Mouse (Mus musculus) liver, embryonic 15.5 days (tissue): ENCODE results near the gene Rcl1. TPM values are rescaled to one million over a fixed set of nuclear protein-coding genes. Genes with fewer than 3 reads are reported as not detected.

Source experiments
- ATAC-seq: fragments of 200-750 bp; cut with Nextera tagmentation; 2 replicates; pipeline ENCODE4 v1.8.0; 2017; ENCODE audit warnings: moderate number of reproducible peaks, mild to moderate bottlenecking, moderate library complexity; ENCODE audit not compliant: insufficient read depth
- H3K27ac ChIP-seq: fragments of 300-500 bp; sonication (generic); replicated peaks from 2 replicates; pipeline ENCODE4 v1.5.1; 2015; ENCODE audit warnings: mild to moderate bottlenecking, inconsistent platforms
- H3K27me3 ChIP-seq: fragments of 300-500 bp; sonication (generic); 2 replicates; pipeline ENCODE4 v1.6.1; 2015; ENCODE audit warnings: mild to moderate bottlenecking, inconsistent platforms
- H3K36me3 ChIP-seq: fragments of 300-500 bp; sonication (generic); replicated peaks from 2 replicates; pipeline ENCODE4 v1.6.1; 2015; ENCODE audit warnings: moderate library complexity, mild to moderate bottlenecking, inconsistent platforms
- H3K4me1 ChIP-seq: fragments of 300-500 bp; sonication (generic); replicated peaks from 2 replicates; pipeline ENCODE4 v1.6.1; 2015; ENCODE audit warnings: inconsistent platforms
- H3K4me2 ChIP-seq: fragments of 300-500 bp; sonication (generic); 2 replicates; pipeline ENCODE4 v1.6.1; 2015; ENCODE audit warnings: moderate library complexity, mild to moderate bottlenecking, inconsistent platforms
- H3K4me3 ChIP-seq: fragments of 300-500 bp; sonication (generic); replicated peaks from 2 replicates; pipeline ENCODE4 v1.5.1; 2015; ENCODE audit warnings: mild to moderate bottlenecking, inconsistent platforms
- H3K9ac ChIP-seq: fragments of 300-500 bp; sonication (generic); 2 replicates; pipeline ENCODE4 v1.6.1; 2015; ENCODE audit warnings: moderate library complexity, mild to moderate bottlenecking, inconsistent platforms
- H3K9me3 ChIP-seq: fragments of 300-500 bp; sonication (generic); replicated peaks from 2 replicates; pipeline ENCODE4 v1.6.1; 2016; ENCODE audit warnings: inconsistent platforms
- WGBS: fragments of 180-500 bp; shearing (Covaris S2); methylation state at CpG from one replicate; pipeline ENCODE4 v1.1.7; 2015; ENCODE audit warnings: mixed read lengths; ENCODE audit not compliant: insufficient replicate concordance; 5-methylcytosine and 5-hydroxymethylcytosine counted together
- microRNA counts: library from miRNA; unstranded; fragments of <30 nt; microRNA quantifications from one replicate; lab custom pipeline; 2016
- microRNA-seq: library from miRNA; unstranded; fragments of <30 nt; microRNA quantifications from one replicate; pipeline ENCODE4, GENCODE M21; 2016
- polyA plus RNA-seq: library from polyadenylated mRNA; unstranded; fragments of >200 nt; fragmentation: Nextera tagmentation; extraction: Ambion mirVana; gene quantifications from 2 replicates; pipeline ENCODE4 v1.2.1, GENCODE M21; 2015

The Rcl1 gene
- polyA plus RNA-seq, 1 experiment from 2014 or later, result 65.8 TPM

GRCm38 (mm10) chr19:29185552-29186232 lies 84.5 kb downstream of the Rcl1 start:
- ATAC-seq, result no peak

GRCm38 (mm10) chr19:29188879-29189278 lies 87.7 kb downstream of the Rcl1 start:
- no peaks in the 10 kb centered on the region for H3K9me3 ChIP-seq
- WGBS, result 64% methylated on average over 2 of the region's 2 CpGs
- H3K4me3 ChIP-seq, result no peak overlapping the region
- no peak overlapping the region for H3K9ac ChIP-seq
- no peaks in the 10 kb centered on the region for H3K36me3 ChIP-seq
- H3K27ac ChIP-seq, result no peak overlapping the region
- peaks cover 26% of the 10 kb centered on the region for H3K4me1 ChIP-seq
- H3K4me2 ChIP-seq, result no peak overlapping the region
- no peak for ATAC-seq
- H3K27me3 ChIP-seq, result no peaks in the 10 kb centered on the region

More at GRCm38 (mm10) chr19:29185552-29186232, 84.5 kb downstream of the Rcl1 start:
- H3K4me1 ChIP-seq, result peaks cover 26% of the 10 kb centered on the region
- H3K27ac ChIP-seq, result no peak overlapping the region
- H3K4me2 ChIP-seq, result 0 out of 2 replicates have a peak overlapping the region, but pooled peaks have one; percentile 6
- no peak overlapping the region for H3K4me3 ChIP-seq
- H3K27me3 ChIP-seq, result no peaks in the 10 kb centered on the region
- H3K9me3 ChIP-seq, result no peaks in the 10 kb centered on the region
- no peak overlapping the region for H3K9ac ChIP-seq
- H3K36me3 ChIP-seq, result no peaks in the 10 kb centered on the region
- 31% methylated on average over 9 of the region's 9 CpGs for WGBS

MicroRNA genes within 50 kb of the gene (microRNA counts, 519-probe panel; counts per million panel counts)
- 3,894 counts per million, percentile 79 among the panel's probes with 10 or more counts for microRNA mmu-miR-101b (lab: Ali Mortazavi, UCI)

Small RNAs within 50 kb of the gene (microRNA-seq; reads per million reads assigned to microRNA genes)
- gene Mir101b, result 9,640 reads per million, percentile 93 among the genes with 10 or more reads in this experiment

Other genes starting within 250 kb of the Rcl1 start
- 2.0 and 2.3 TPM in 2 replicates for gene Plpp6, start 137.4 kb upstream of the Rcl1 start, polyA plus RNA-seq
- gene 4430402I18Rik, start 133.6 kb upstream of the Rcl1 start, polyA plus RNA-seq, result 2.2 and 2.5 TPM in 2 replicates
- gene Cdc37l1, start 111.0 kb upstream of the Rcl1 start, polyA plus RNA-seq, result 9.3 TPM in 2 replicates
- gene Ak3, start 53.4 kb upstream of the Rcl1 start, polyA plus RNA-seq, result 44.9 and 45.7 TPM in 2 replicates
- gene Jak2, start 150.5 kb downstream of the Rcl1 start, polyA plus RNA-seq, result 11.4 and 11.8 TPM in 2 replicates
- 0.46 and 0.76 TPM in 2 replicates for gene Insl6, start 224.0 kb downstream of the Rcl1 start, polyA plus RNA-seq
- not detected in 2 replicates for gene Rln1, start 233.3 kb downstream of the Rcl1 start, polyA plus RNA-seq